Mouse (Mus musculus) forebrain, embryonic 11.5 days (tissue): ENCODE data around the gene Olfr1535. TPM values are rescaled to one million over a fixed set of nuclear protein-coding genes. Genes with fewer than 3 reads are reported as not detected.

Experiments used
- ATAC-seq: fragments of 200-750 bp; cut with Nextera tagmentation; replicated peaks from 2 replicates; pipeline ENCODE4 v1.8.0; 2017; ENCODE audit warnings: moderate TSS enrichment; ENCODE audit not compliant: low FRiP score
- DNase-seq: peaks from one replicate; pipeline ENCODE4 v3.0.0-alpha.2; 2017; ENCODE audit warnings: low spot score
- H3K27ac ChIP-seq: fragments of 300-500 bp; sonication (generic); 2 replicates; pipeline ENCODE4 v1.5.1; 2014; ENCODE audit warnings: low read depth, low read length
- H3K27me3 ChIP-seq: fragments of 300-500 bp; sonication (generic); 2 replicates; pipeline ENCODE4 v1.6.1; 2014; ENCODE audit warnings: mild to moderate bottlenecking, low read length, mixed read lengths; ENCODE audit not compliant: control insufficient read depth, insufficient read depth
- H3K36me3 ChIP-seq: fragments of 300-500 bp; sonication (generic); 2 replicates; pipeline ENCODE4 v1.6.1; 2014; ENCODE audit warnings: mild to moderate bottlenecking, low read length, moderate library complexity, mixed read lengths; ENCODE audit not compliant: control insufficient read depth, insufficient read depth
- H3K4me1 ChIP-seq: fragments of 300-500 bp; sonication (generic); replicated peaks from 2 replicates; pipeline ENCODE4 v1.6.1; 2014; ENCODE audit warnings: low read length, mixed read lengths; ENCODE audit not compliant: control insufficient read depth, insufficient read depth
- H3K4me2 ChIP-seq: fragments of 300-500 bp; sonication (generic); 2 replicates; pipeline ENCODE4 v1.6.1; 2014; ENCODE audit warnings: low read depth, mild to moderate bottlenecking, low read length, moderate library complexity, mixed read lengths; ENCODE audit not compliant: severe bottlenecking
- H3K4me3 ChIP-seq: fragments of 300-500 bp; sonication (generic); 2 replicates; pipeline ENCODE4 v1.5.1; 2014; ENCODE audit warnings: low read depth, low read length
- H3K9ac ChIP-seq: fragments of 300-500 bp; sonication (generic); 2 replicates; pipeline ENCODE4 v1.6.1; 2014; ENCODE audit warnings: low read length
- H3K9me3 ChIP-seq: fragments of 300-500 bp; sonication (generic); 2 replicates; pipeline ENCODE4 v1.6.1; 2016; ENCODE audit warnings: low read length, mixed read lengths; ENCODE audit not compliant: control insufficient read depth
- WGBS: fragments of 180-500 bp; shearing (Covaris S2); extraction: QIAGEN DNeasy Blood & Tissue Kit; methylation state at CpG from one replicate; pipeline ENCODE4 v1.1.7; 2014; 5-methylcytosine and 5-hydroxymethylcytosine counted together
- polyA plus RNA-seq: library from polyadenylated mRNA; unstranded; fragments of >200 nt; fragmentation: Nextera tagmentation; extraction: Ambion mirVana; gene quantifications from 2 replicates; pipeline ENCODE4 v1.2.1, GENCODE M21; 2014

Gene Olfr1535
- polyA plus RNA-seq, 1 experiment from 2014 or later: not detected

DNA sequence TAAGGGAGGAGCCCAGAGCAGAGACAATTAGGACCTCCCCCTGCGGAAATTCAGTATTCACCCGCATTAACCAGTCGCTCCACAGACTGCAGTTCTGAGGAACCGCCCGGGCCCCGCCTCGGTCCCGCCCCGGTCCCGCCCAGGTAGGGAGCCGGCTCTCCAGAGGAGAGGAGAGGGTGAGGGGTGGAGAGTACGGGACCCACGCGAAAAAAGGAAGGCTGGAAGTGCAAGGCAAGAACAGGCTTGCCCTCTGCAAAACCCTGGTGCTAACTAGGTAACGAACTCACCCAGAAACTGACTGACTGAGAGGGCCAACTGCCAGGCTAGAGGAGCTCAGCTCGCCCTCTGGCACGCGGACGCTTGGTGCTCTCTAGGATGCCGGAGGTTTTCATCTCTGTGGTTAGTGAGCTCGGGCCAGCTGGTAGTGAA lies 53.5 kb downstream of the Olfr1535 start:
- Histone ChIP-seq H3K36me3 (no peaks in the 10 kb centered on the region), H3K4me1 (no peaks in the 10 kb centered on the region), H3K4me3 (peak overlapping the region; percentile 58), H3K9ac (peak overlapping the region; percentile 77), H3K4me2 (peak overlapping the region; percentile 54), H3K27me3 (no peaks in the 10 kb centered on the region), H3K27ac (peak overlapping the region; percentile 47; the same call in 1 of the 2 replicates), H3K9me3 (no peaks in the 10 kb centered on the region)
- ATAC-seq (peak; percentile 99), DNase-seq (peak; percentile 91)
- WGBS: under 1% methylated on average over 18 of the region's 21 CpGs

Other genes starting within 250 kb of the Olfr1535 start
- gene Gpx6, start 247.8 kb downstream of the Olfr1535 start, polyA plus RNA-seq: not detected in 2 replicates
- gene Olfr1367, start 213.0 kb downstream of the Olfr1535 start, polyA plus RNA-seq: not detected in 2 replicates
- 20.5 and 22.4 TPM in 2 replicates for gene Zscan12, start 197.1 kb downstream of the Olfr1535 start, polyA plus RNA-seq
- gene Zkscan3, start 157.1 kb downstream of the Olfr1535 start, polyA plus RNA-seq: 89.7 and 91.3 TPM in 2 replicates
- gene Pgbd1, start 118.8 kb downstream of the Olfr1535 start, polyA plus RNA-seq: 6.9 and 8.3 TPM in 2 replicates
- gene Zscan26, start 106.2 kb downstream of the Olfr1535 start, polyA plus RNA-seq: 19.5 and 22.2 TPM in 2 replicates
- gene Nkapl, start 91.4 kb downstream of the Olfr1535 start, polyA plus RNA-seq: 2.7 and 3.9 TPM in 2 replicates
- gene Zkscan4, start 81.0 kb downstream of the Olfr1535 start, polyA plus RNA-seq: 4.4 and 5.3 TPM in 2 replicates
- not detected in 2 replicates for gene Gm10065, start 80.5 kb downstream of the Olfr1535 start, polyA plus RNA-seq
- gene AK157302, start 64.7 kb downstream of the Olfr1535 start, polyA plus RNA-seq: 0.27 TPM in 1 of 2 replicates, not detected in the other
- gene Gm11273, start 58.5 kb downstream of the Olfr1535 start, polyA plus RNA-seq: 2.7 and 3.6 TPM in 2 replicates
- gene Zkscan8, start 28.8 kb downstream of the Olfr1535 start, polyA plus RNA-seq: 10.2 and 10.6 TPM in 2 replicates
- gene Olfr1366, start 17.1 kb downstream of the Olfr1535 start, polyA plus RNA-seq: 0.27 and 0.43 TPM in 2 replicates
- not detected in 2 replicates for gene Olfr1364, start 21.9 kb upstream of the Olfr1535 start, polyA plus RNA-seq
- gene Olfr1362, start 54.1 kb upstream of the Olfr1535 start, polyA plus RNA-seq: not detected in 2 replicates
- gene Olfr11, start 82.6 kb upstream of the Olfr1535 start, polyA plus RNA-seq: not detected in 2 replicates
- not detected in 2 replicates for gene Olfr1361, start 103.5 kb upstream of the Olfr1535 start, polyA plus RNA-seq
- not detected in 2 replicates for gene Olfr1360, start 117.5 kb upstream of the Olfr1535 start, polyA plus RNA-seq
- gene Olfr1359, start 138.2 kb upstream of the Olfr1535 start, polyA plus RNA-seq: not detected in 2 replicates
- gene Hist1h2bl, start 156.2 kb upstream of the Olfr1535 start, polyA plus RNA-seq: 2.3 and 5.4 TPM in 2 replicates
- 23.9 and 25.3 TPM in 2 replicates for gene Hist1h2ai, start 156.5 kb upstream of the Olfr1535 start, polyA plus RNA-seq
- gene Hist1h3h, start 157.8 kb upstream of the Olfr1535 start, polyA plus RNA-seq: 16.8 and 17.4 TPM in 2 replicates
- 5.0 and 5.7 TPM in 2 replicates for gene Hist1h2bm, start 162.2 kb upstream of the Olfr1535 start, polyA plus RNA-seq
- 1.2 and 1.6 TPM in 2 replicates for gene Hist1h4j, start 175.2 kb upstream of the Olfr1535 start, polyA plus RNA-seq
- 4.4 TPM in 2 replicates for gene Hist1h4k, start 190.6 kb upstream of the Olfr1535 start, polyA plus RNA-seq
- 11.0 and 12.5 TPM in 2 replicates for gene Hist1h2ak, start 193.9 kb upstream of the Olfr1535 start, polyA plus RNA-seq
- 1.9 and 2.5 TPM in 2 replicates for gene Hist1h2bn, start 194.2 kb upstream of the Olfr1535 start, polyA plus RNA-seq
- 20.4 and 20.6 TPM in 2 replicates for gene Hist1h1b, start 220.7 kb upstream of the Olfr1535 start, polyA plus RNA-seq
- gene Hist1h3i, start 223.5 kb upstream of the Olfr1535 start, polyA plus RNA-seq: 298 and 312 TPM in 2 replicates
- 5.0 and 5.9 TPM in 2 replicates for gene Hist1h2an, start 227.3 kb upstream of the Olfr1535 start, polyA plus RNA-seq
- gene Hist1h2bp, start 227.6 kb upstream of the Olfr1535 start, polyA plus RNA-seq: 3.0 and 3.1 TPM in 2 replicates